Mouse (Mus musculus) megakaryocyte, embryonic 14.5 days (primary cell): ENCODE results near the gene Kank1.

Source experiments
- FLI1 ChIP-seq: IDR thresholded peaks from 2 replicates; pipeline ENCODE4 v1.6.1; 2012; ENCODE audit warnings: low read length, inconsistent platforms, mixed read lengths
- GATA1 ChIP-seq: IDR thresholded peaks from 3 replicates; pipeline ENCODE4 v1.6.1; 2012; ENCODE audit warnings: mixed read lengths, low read length, inconsistent platforms, borderline replicate concordance

- TF ChIP-seq GATA1, result no peak
- TF ChIP-seq FLI1, result no peak
Measured at GRCm38 (mm10) chr19:25374191-25374590, 137.4 kb downstream of the Kank1 start.
